Mouse (Mus musculus) testis, postnatal 14 days (tissue): Measurements from ENCODE around the gene Sorcs2.

Source experiments
- DNase-seq: peaks from one replicate; pipeline ENCODE4 v3.0.0; 2021; ENCODE audit warnings: low spot score

Gene Sorcs2

GRCm38 (mm10) chr5:36178215-36178614 lies 219.7 kb downstream of the Sorcs2 start:
- no peak for DNase-seq

DNA sequence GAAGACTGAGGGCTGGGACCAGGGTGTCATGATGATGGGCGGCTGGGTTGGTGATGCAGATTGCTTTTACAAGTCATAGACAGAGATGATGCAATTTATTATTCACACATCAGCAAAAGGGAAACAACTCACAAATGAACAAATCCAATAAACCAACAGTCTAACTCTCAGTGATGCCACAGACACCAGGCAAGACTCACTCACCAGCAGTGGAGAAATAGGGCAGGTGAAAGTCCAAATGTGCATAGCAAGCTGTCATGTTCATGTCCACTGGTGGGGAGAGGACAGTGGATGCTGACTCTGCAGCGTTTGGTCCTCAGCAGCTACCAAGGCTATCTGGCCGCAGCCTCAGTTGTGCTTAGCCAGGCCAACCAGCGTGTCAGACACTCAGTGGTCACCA lies 221.1 kb downstream of the Sorcs2 start:
- DNase-seq: no peak

- DNase-seq: no peak
These were observed 221.5 kb downstream of the Sorcs2 start for GRCm38 (mm10) chr5:36176409-36176808.

GRCm38 (mm10) chr5:36174569-36175115 lies 223.3 kb downstream of the Sorcs2 start:
- no peak for DNase-seq

- no peak for DNase-seq
These were observed 228.8 kb downstream of the Sorcs2 start for GRCm38 (mm10) chr5:36168963-36169650.

GRCm38 (mm10) chr5:36166346-36167013 lies 231.5 kb downstream of the Sorcs2 start:
- DNase-seq: no peak

DNA sequence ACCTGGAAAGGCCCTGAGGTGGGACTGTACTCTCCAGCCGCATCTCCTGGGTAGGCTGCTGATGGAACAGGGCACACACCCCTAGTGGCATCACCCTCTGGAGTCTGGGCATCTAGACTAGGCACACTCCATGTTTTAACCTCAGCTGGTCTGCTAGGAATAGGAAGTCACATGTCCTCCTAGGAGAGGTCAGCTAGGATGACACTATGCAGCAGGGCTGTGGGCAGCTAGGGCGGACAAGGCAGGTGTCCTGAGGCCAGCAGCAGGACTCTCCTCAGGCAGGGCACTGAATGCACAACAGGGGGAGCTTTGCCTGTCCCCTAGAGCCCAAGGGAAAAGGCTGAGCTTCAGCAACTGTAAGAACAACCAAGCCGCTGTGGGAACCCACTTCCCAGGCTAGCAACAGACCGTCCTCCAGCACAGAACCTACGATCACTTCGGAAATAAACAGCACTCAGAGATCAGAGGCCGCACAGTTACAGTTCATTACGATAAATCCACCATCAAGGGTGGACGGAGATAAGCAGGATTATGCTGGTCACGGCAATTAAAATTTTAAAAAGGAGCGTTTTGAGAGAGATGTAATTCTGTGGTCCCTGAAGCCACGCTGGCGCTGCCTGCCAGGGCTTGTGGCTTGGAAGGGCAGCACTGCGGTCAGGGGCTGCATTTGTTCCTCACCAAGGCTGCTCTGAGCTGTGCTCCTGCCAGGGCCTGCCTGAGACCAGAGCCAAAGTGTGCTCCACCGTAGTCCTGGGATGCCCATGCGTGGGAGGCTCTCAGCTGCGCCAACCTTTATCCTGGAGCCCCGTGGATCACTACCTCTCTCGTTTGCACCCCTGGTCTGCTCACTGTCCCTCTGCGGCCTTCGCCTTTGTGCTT lies 232.3 kb downstream of the Sorcs2 start:
- DNase-seq: no peak

GRCm38 (mm10) chr5:36154879-36155485 lies 243.0 kb downstream of the Sorcs2 start:
- no peak for DNase-seq

DNA sequence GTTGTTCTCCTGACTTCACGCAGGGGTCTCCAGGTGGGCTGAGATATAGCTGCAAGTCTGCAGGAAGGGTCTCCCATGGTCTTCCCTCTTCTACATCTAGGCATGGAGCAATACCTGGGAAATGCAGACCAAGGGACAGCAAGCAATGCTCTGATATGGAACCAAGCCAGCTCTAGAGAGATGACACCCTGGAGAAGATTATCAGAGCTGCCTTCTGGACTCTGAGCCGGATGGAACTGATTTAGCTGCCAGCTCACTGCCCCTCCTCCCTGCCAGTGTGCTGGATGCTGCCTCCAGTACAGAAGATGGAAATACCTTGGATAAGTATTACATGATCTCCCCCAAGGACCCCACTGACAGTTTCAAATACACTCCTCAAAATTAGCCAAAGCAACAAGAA lies 244.7 kb downstream of the Sorcs2 start:
- no peak for DNase-seq

GRCm38 (mm10) chr5:36151086-36151485 lies 246.9 kb downstream of the Sorcs2 start:
- no peak for DNase-seq

- DNase-seq: no peak
These were observed 248.8 kb downstream of the Sorcs2 start for GRCm38 (mm10) chr5:36149098-36149497.

DNA sequence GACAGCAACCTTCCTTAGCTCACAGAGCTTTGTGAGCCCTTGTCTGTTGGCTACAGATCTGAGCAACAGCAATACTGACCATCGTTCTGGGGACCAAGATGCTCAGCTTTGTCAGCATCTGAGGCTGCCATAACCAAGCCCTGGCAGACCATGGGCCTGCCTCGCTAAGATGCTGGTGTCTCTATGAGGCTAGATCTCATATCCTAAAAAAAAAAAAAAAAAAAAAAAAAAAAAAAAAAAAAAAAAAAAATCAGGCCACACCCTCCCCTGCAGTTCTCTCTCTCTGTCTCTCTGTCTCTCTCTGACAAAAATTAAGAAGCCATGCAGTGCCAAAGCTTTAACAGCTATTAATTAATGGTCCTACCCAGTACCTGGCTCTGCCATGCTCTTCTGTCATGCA lies 251.3 kb downstream of the Sorcs2 start:
- DNase-seq: no peak

DNA sequence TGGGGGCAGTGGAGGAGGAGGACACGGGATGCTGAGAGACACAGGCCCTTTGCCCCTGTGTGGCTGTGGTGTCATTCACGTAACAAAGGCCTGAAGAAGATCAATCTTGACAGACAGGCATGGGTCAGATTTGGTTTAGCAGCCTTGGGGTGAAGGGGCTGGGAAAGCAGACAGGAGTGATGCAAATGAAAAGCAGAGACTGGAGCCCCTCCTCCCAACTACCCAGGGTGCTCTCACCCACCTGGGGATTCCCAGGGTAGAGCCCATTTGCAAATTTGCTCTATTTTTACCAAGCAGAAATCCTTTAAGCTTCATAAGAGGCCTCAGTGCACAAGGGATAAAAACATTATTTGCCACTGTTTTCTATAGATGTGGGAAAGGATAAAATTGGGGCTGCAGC lies 253.4 kb downstream of the Sorcs2 start:
- no peak for DNase-seq

DNA sequence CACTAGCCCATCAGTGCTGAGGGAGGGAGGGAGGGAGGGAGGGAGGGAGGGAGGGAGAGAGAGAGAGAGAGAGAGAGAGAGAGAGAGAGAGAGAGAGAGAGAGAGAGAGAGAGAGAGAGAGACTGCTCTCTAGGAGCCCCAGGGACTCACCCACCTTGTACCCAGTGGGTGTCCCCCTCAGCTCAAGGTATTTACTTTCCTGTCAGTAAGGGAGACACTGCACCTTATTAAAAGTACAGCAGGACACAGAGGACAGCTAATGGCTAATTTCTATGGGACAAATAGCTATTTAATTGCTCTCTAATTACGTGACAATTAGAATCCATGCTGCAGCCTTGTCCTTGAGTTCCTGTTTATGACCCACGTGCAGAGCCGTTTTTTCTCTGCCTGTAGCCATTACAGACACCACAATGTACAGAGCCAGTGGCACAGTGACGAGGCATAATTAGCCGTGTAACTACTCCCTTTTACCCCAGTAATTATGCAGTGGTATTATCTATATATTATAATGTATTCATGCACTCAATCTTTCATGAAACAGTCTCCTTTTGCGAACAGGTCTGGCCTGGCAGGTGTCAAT lies 256.2 kb downstream of the Sorcs2 start:
- DNase-seq: no peak

DNA sequence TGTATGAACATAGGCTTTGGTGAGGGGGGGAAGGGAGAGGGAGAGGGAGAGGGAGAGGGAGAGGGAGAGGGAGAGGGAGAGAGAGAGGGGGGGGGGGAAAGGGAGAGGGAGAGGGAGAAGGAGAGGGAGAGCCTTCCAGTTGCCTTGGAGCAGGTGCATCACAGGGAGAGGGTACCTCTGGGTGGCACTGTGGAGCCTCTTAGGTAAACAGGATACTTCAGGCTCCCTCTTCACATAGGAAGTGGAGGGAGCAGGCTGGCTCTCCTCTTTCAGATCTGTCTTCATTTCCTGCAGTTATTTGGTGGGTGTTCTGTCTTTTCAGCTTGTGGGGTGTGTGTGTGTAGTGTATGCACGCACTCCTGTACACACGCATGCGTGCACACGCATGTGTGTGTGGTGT lies 256.8 kb downstream of the Sorcs2 start:
- DNase-seq: no peak

GRCm38 (mm10) chr5:36139766-36140165 lies 258.2 kb downstream of the Sorcs2 start:
- DNase-seq: no peak

DNA sequence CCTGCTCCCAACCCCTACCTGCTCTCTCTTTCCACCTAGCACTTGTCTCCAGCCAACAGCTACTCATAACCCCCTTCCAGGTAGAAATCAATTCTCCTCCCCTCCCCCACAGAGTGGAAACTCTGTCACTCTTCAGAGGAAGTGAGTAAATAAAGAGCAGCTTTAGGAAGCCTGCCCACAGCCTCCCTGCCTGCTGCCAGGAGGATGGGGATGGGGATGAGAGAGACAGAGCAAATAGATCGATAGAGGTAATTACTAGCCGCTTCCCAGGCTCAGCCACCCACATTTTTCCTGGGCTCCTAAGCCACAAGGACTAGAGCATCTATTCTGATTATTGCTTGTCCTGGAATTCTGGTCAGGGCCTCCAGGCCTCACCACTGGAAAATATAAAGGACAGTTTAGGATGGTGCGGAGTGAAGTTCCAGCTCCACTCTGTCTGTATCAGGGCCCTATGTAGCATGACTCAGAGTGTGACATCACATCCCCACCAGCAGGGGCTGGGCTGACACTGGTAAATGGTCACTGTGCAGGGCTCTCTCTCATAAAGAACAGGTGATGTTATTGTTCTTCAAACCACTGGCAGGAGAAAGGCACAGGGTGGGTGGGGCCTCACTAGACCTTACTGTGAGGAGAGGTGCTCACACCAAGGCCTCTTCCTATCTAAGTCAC lies 261.9 kb downstream of the Sorcs2 start:
- no peak for DNase-seq

- no peak for DNase-seq
These were observed 263.6 kb downstream of the Sorcs2 start for GRCm38 (mm10) chr5:36134302-36134701.

- DNase-seq: no peak
These were observed 264.0 kb downstream of the Sorcs2 start for GRCm38 (mm10) chr5:36133893-36134292.

DNA sequence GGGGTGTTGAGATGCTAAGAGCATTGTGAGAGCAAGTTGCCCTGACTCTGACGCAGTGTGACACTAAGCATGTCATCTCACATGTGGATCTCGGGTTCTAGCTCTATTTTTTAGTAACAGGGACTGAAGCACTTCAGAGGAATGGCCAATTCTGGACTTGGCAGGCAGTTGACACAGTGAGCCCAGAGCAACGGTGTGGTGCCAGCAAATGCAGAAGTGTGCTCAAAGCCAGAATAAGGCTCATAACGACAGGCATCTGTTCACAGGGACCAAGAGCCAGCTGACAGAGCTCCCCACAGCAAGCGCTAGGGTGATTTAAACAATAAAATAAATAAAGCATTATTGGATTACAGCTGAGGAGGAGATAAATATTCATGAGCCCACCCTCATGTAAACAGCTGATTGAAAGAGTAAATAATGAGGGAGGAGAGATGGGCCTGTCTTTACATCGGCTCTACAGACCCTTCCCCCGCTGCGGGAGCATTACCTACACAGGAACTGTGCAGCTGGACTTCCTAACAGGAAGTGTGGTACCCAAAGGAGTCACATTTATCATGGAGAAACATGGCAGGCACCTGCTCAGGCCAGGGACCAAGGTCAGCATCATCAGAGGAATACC lies 267.4 kb downstream of the Sorcs2 start:
- DNase-seq: no peak

DNA sequence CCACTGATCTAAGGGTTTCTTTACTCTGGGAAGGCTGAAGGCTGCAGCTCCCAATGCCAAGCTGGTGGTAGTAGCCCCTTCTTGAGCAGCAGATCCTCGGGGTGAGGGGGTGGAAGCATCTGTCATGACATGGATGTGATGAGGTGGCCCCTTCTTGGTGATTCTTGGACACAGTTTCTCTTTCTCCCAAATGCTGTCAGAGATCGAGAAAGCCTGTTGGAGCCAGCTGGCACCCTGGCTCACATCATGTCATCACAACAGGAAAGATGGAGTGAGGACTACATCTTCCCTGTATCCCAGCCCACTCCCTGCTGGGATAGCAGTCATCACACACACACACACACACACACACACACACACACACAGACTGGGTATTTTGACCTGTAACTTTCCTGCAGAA lies 268.3 kb downstream of the Sorcs2 start:
- no peak for DNase-seq
